Mouse (Mus musculus) urinary bladder, adult 2 months (tissue): ENCODE data around the gene Olfr1025-ps1. TPM values are rescaled to one million over a fixed set of nuclear protein-coding genes. Genes with fewer than 3 reads are reported as not detected.

ENCODE experiments used
- DNase-seq: peaks from one replicate; pipeline ENCODE4 v3.0.0; 2022; ENCODE audit warnings: low spot score
- polyA plus RNA-seq: library from polyadenylated mRNA; depleted of rRNA; stranded (reverse); fragments of >200 nt; gene quantifications from 2 replicates; pipeline ENCODE4 v1.2.3, GENCODE M21; 2012; rRNA removed

The Olfr1025-ps1 gene
- not detected in 2 replicates for polyA plus RNA-seq

GRCm38 (mm10) chr2:85914893-85915292, at the start of gene Olfr1025-ps1:
TSS of gene Olfr1025-ps1 (plus strand) at chr2:85915193.
- DNase-seq, result no peak

GRCm38 (mm10) chr2:85868294-85868693, 46.7 kb upstream of the Olfr1025-ps1 start, which contains the start of gene Olfr1022:
TSS of gene Olfr1022 (plus strand) at chr2:85868594.
- DNase-seq, result no peak

GRCm38 (mm10) chr2:85885340-85885739, 29.7 kb upstream of the Olfr1025-ps1 start, which contains the start of gene Olfr1023:
TSS of gene Olfr1023 (plus strand) at chr2:85885640.
- DNase-seq, result no peak

- no peak for DNase-seq
These were observed 10.0 kb upstream of the Olfr1025-ps1 start, which contains the start of gene Olfr1024 for GRCm38 (mm10) chr2:85904952-85905351. TSS of gene Olfr1024 (minus strand) at chr2:85905052.

- DNase-seq, result no peak
These were observed 1.8 kb upstream of the Olfr1025-ps1 start for GRCm38 (mm10) chr2:85913197-85913596.

GRCm38 (mm10) chr2:85921258-85921657, 6.3 kb downstream of the Olfr1025-ps1 start, which contains the start of gene Olfr1026:
TSS of gene Olfr1026 (plus strand) at chr2:85921558.
- DNase-seq, result no peak

GRCm38 (mm10) chr2:85950137-85950536, 35.1 kb downstream of the Olfr1025-ps1 start, which contains the start of gene Olfr1028:
TSS of gene Olfr1028 (plus strand) at chr2:85950437.
- DNase-seq, result no peak

Other genes with a start within 250 kb of the Olfr1025-ps1 start
- gene Olfr1006, start 236.4 kb upstream of the Olfr1025-ps1 start, polyA plus RNA-seq, result not detected in 2 replicates
- not detected in 2 replicates for gene Olfr1008, start 225.8 kb upstream of the Olfr1025-ps1 start, polyA plus RNA-seq
- gene Olfr1009, start 199.8 kb upstream of the Olfr1025-ps1 start, polyA plus RNA-seq, result not detected in 2 replicates
- not detected in 2 replicates for gene Olfr1012, start 152.4 kb upstream of the Olfr1025-ps1 start, polyA plus RNA-seq
- not detected in 2 replicates for gene Olfr1013, start 148.1 kb upstream of the Olfr1025-ps1 start, polyA plus RNA-seq
- gene Olfr1014, start 142.5 kb upstream of the Olfr1025-ps1 start, polyA plus RNA-seq, result not detected in 2 replicates
- gene Olfr1015, start 133.2 kb upstream of the Olfr1025-ps1 start, polyA plus RNA-seq, result not detected in 2 replicates
- gene Olfr1016, start 112.6 kb upstream of the Olfr1025-ps1 start, polyA plus RNA-seq, result not detected in 2 replicates
- not detected in 2 replicates for gene Olfr1018, start 96.7 kb upstream of the Olfr1025-ps1 start, polyA plus RNA-seq
- not detected in 2 replicates for gene Olfr1019, start 69.7 kb upstream of the Olfr1025-ps1 start, polyA plus RNA-seq
- gene Olfr1020, start 68.2 kb upstream of the Olfr1025-ps1 start, polyA plus RNA-seq, result not detected in 2 replicates
- not detected in 2 replicates for gene Olfr1022, start 46.6 kb upstream of the Olfr1025-ps1 start, polyA plus RNA-seq
- gene Olfr1023, start 29.6 kb upstream of the Olfr1025-ps1 start, polyA plus RNA-seq, result not detected in 2 replicates
- not detected in 2 replicates for gene Olfr1024, start 10.1 kb upstream of the Olfr1025-ps1 start, polyA plus RNA-seq
- gene Olfr1026, start 6.4 kb downstream of the Olfr1025-ps1 start, polyA plus RNA-seq, result not detected in 2 replicates
- not detected in 2 replicates for gene Olfr1028, start 35.2 kb downstream of the Olfr1025-ps1 start, polyA plus RNA-seq
- 0.04 TPM in 1 of 2 replicates, not detected in the other for gene Olfr1029, start 58.7 kb downstream of the Olfr1025-ps1 start, polyA plus RNA-seq
- gene Olfr1030, start 64.1 kb downstream of the Olfr1025-ps1 start, polyA plus RNA-seq, result not detected in 2 replicates
- not detected in 2 replicates for gene Olfr1031, start 75.1 kb downstream of the Olfr1025-ps1 start, polyA plus RNA-seq
- not detected in 2 replicates for gene Olfr1032, start 90.3 kb downstream of the Olfr1025-ps1 start, polyA plus RNA-seq
- gene Olfr1033, start 105.4 kb downstream of the Olfr1025-ps1 start, polyA plus RNA-seq, result 3.9 and 4.5 TPM in 2 replicates
- 0.68 and 0.85 TPM in 2 replicates for gene Olfr1034, start 130.7 kb downstream of the Olfr1025-ps1 start, polyA plus RNA-seq
- gene Olfr1036, start 158.8 kb downstream of the Olfr1025-ps1 start, polyA plus RNA-seq, result not detected in 2 replicates
- gene Olfr1037, start 172.2 kb downstream of the Olfr1025-ps1 start, polyA plus RNA-seq, result not detected in 2 replicates
- gene Olfr1039, start 220.7 kb downstream of the Olfr1025-ps1 start, polyA plus RNA-seq, result not detected in 2 replicates
- gene Olfr1040, start 231.5 kb downstream of the Olfr1025-ps1 start, polyA plus RNA-seq, result not detected in 2 replicates
- not detected in 2 replicates for gene Olfr1042, start 246.6 kb downstream of the Olfr1025-ps1 start, polyA plus RNA-seq